Mouse (Mus musculus) megakaryocyte, adult 5-6 weeks (primary cell): Measurements from ENCODE around the gene Nlrp10. TPM values are rescaled to one million over a fixed set of nuclear protein-coding genes. Genes with fewer than 3 reads are reported as not detected.

ENCODE experiments used
- ATAC-seq: 2 replicates; pipeline ENCODE4 v1.8.0; 2016; ENCODE audit warnings: mild to moderate bottlenecking, inconsistent platforms; ENCODE audit not compliant: poor library complexity, severe bottlenecking
- total RNA-seq, 2 experiments: library from RNA; stranded (forward) in 1 of 2; stranded (reverse) in 1 of 2; fragments of 153-499, 151-499 nt in 1 of 2; fragments of 221-1000, 200-1000 nt in 1 of 2; gene quantifications; 2 replicates each; pipeline versions ENCODE4 v1.2.3 to v1.2.4; 2015 to 2017

Nlrp10 gene
- total RNA-seq, 2 experiments from 2014 or later: 0.96 to 1.6 TPM

- no peak for ATAC-seq
Observed at GRCm38 (mm10) chr7:108903969-108904368, 26.0 kb downstream of the Nlrp10 start.

DNA sequence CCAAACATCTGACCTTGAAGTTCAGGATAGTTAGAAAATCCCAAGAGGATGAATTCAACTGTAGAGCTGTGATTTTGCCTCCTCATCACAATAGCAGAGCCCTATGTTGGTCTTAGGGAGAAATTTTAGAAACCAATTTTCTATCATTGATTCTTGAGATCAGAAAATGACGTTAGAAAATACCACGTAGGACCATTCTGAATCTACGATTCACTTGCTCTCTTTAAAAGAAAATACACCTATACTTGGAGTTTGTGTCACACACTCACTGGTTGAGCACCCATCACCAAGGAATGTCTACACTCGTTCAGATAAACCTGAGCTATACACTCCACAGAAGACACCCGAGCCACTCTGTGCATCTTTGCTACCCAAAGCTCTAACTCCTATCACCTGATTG is 35.7 kb downstream of the Nlrp10 start, which contains the start of gene Olfr519:
Gene Olfr519, minus strand, starts transcription at position 101 of the 400 bp plus-strand sequence.
- no peak for ATAC-seq

DNA sequence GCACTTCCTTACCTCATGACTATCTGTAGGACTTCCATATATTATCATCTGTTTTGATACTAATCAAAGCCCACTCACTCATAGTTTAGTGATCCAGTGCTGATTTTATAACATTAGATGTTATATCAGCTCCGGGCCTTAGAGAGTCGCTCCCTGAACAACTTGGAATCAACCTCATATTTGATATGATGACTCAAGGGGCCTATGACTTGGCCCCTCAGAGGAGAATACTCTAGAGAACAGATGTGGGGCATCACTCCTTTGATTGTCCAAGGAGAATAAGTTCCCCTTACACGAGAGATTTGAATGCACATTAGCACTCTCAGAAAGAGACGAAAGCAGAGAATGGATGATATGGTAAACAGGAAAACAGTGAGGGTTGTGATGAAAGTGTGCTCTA is 45.1 kb downstream of the Nlrp10 start, which contains the start of gene Olfr518:
Gene Olfr518, minus strand, starts transcription at position 101 of the 400 bp plus-strand sequence.
- no peak for ATAC-seq

DNA sequence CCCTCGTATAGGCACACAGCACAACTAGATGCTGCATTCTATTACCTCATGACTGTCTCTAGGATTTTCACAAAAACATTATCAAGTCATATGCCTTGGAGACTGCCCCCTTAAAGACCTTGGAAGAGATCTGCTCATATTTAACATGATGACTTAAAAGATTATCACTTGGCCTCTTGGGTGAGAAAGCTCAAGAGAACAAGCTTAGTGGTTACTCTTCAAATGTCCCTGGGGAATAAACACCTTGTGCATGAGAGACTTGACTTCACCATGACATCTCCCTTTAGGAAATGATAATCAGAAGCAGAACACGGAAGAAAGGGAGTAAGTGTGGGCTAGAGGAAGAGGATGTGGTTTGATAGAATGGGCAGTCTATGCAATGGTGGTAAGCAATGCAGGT is 57.7 kb downstream of the Nlrp10 start, which contains the start of gene Olfr517:
Gene Olfr517, minus strand, starts transcription at position 101 of the 400 bp plus-strand sequence.
- ATAC-seq: no peak

Other genes starting within 250 kb of the Nlrp10 start
- not detected in 2 replicates for gene Olfr512, start 216.9 kb downstream of the Nlrp10 start, total RNA-seq (2015)
- gene Olfr512, start 216.9 kb downstream of the Nlrp10 start, total RNA-seq (2017): not detected in 2 replicates
- gene Olfr513, start 179.2 kb downstream of the Nlrp10 start, total RNA-seq (2015): not detected in 2 replicates
- not detected in 2 replicates for gene Olfr513, start 179.2 kb downstream of the Nlrp10 start, total RNA-seq (2017)
- gene Olfr514, start 104.2 kb downstream of the Nlrp10 start, total RNA-seq (2015): not detected in 2 replicates
- gene Olfr514, start 104.2 kb downstream of the Nlrp10 start, total RNA-seq (2017): not detected in 2 replicates
- not detected in 2 replicates for gene Olfr516, start 79.6 kb downstream of the Nlrp10 start, total RNA-seq (2015)
- not detected in 2 replicates for gene Olfr516, start 79.6 kb downstream of the Nlrp10 start, total RNA-seq (2017)
- gene Olfr517, start 57.8 kb downstream of the Nlrp10 start, total RNA-seq (2015): not detected in 2 replicates
- not detected in 2 replicates for gene Olfr517, start 57.8 kb downstream of the Nlrp10 start, total RNA-seq (2017)
- gene Olfr518, start 45.2 kb downstream of the Nlrp10 start, total RNA-seq (2015): not detected in 2 replicates
- not detected in 2 replicates for gene Olfr518, start 45.2 kb downstream of the Nlrp10 start, total RNA-seq (2017)
- not detected in 2 replicates for gene Olfr519, start 35.8 kb downstream of the Nlrp10 start, total RNA-seq (2015)
- gene Olfr519, start 35.8 kb downstream of the Nlrp10 start, total RNA-seq (2017): not detected in 2 replicates
- gene Eif3f, start 4.2 kb upstream of the Nlrp10 start, total RNA-seq (2015): 208 and 215 TPM in 2 replicates
- gene Eif3f, start 4.2 kb upstream of the Nlrp10 start, total RNA-seq (2017): 65.0 and 75.5 TPM in 2 replicates
- gene Tub, start 20.2 kb upstream of the Nlrp10 start, total RNA-seq (2015): not detected in 2 replicates
- not detected in 2 replicates for gene Tub, start 20.2 kb upstream of the Nlrp10 start, total RNA-seq (2017)
- 0.05 TPM in 1 of 2 replicates, not detected in the other for gene Ric3, start 153.2 kb upstream of the Nlrp10 start, total RNA-seq (2015)
- gene Ric3, start 153.2 kb upstream of the Nlrp10 start, total RNA-seq (2017): 0.08 and 0.33 TPM in 2 replicates
- gene Lmo1, start 245.0 kb upstream of the Nlrp10 start, total RNA-seq (2015): 30.3 and 33.6 TPM in 2 replicates
- 10.9 and 19.8 TPM in 2 replicates for gene Lmo1, start 245.0 kb upstream of the Nlrp10 start, total RNA-seq (2017)